Mouse (Mus musculus) heart, adult 2 months (tissue): ENCODE measurements around the gene Sec24d.

Experiments used
- CTCF ChIP-seq: fragments of 200-600 bp; IDR thresholded peaks from 2 replicates; pipeline ENCODE4 v1.8.1; 2022; ENCODE audit warnings: antibody characterized with exemption, mild to moderate bottlenecking, moderate library complexity
- EP300 ChIP-seq: fragments of 200-500 bp; IDR thresholded peaks from 2 replicates; pipeline ENCODE4 v1.6.1; 2011; ENCODE audit warnings: low read depth, low read length, control low read depth; ENCODE audit not compliant: insufficient read depth

DNA sequence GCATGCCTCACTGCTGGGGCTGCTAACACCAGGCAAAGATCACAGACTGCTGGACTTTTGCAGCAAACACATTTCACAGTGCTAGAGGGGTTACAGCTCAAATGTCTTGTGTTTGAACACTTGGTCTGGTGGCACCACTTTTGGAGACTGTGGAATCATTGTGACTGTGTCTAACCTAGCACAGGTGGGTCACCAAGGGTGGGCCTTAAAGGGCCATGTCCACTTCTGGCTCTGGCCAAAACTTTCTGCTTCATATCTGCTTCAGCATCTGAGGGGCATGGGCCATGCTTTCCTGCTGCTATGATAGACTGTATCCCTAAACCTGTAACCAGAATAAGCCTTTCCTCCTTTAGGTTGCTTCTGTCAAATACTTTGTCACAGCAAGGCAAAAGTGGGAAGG is 29.8 kb upstream of the Sec24d start:
- TF ChIP-seq CTCF (no peak), EP300 (no peak)
